Mouse (Mus musculus) liver, adult 2 months (tissue): ENCODE measurements around the gene Slc26a8.

Experiments
- CTCF ChIP-seq: fragments of 200-500 bp; IDR thresholded peaks from 2 replicates; pipeline ENCODE4 v1.5.1; 2011; ENCODE audit warnings: low read depth, low read length, control low read depth
- POLR2A ChIP-seq: fragments of 200-500 bp; IDR thresholded peaks from 2 replicates; pipeline ENCODE4 v1.6.1; 2011; ENCODE audit warnings: low read length, control low read depth; ENCODE audit not compliant: insufficient read depth; ENCODE audit errors: extremely low read depth

- TF ChIP-seq POLR2A (no peak), CTCF (no peak)
Observed at GRCm38 (mm10) chr17:28637711-28638690, 52.0 kb downstream of the Slc26a8 start.
